Mouse (Mus musculus): ENCODE measurements around the gene Mettl26.

- no peak for TF ChIP-seq CTCF (IDR thresholded peaks at IDR 0.05; ENCODE audit: low read depth, low read length)
- TF ChIP-seq TAL1 (conservative IDR thresholded peaks at IDR 0.05; ENCODE audit: low read depth, low read length) = no peak
- TF ChIP-seq GATA2 (IDR thresholded peaks at IDR 0.05; ENCODE audit: borderline replicate concordance, low read depth, low read length) = no peak
- no peak for TF ChIP-seq GATA1 (IDR thresholded peaks at IDR 0.05; ENCODE audit: borderline replicate concordance, low read length)
- no peak for TF ChIP-seq POLR2AphosphoS5 (IDR thresholded peaks at IDR 0.05; ENCODE audit: insufficient replicate concordance, low read depth, low read length)
Measured at GRCm38 (mm10) chr17:25832436-25833290, 42.2 kb upstream of the Mettl26 start.
